Mouse (Mus musculus) heart, embryonic 12.5 days (tissue): ENCODE measurements around the gene Kdm1b. TPM values are rescaled to one million over a fixed set of nuclear protein-coding genes. Genes with fewer than 3 reads are reported as not detected.

Experiments used
- ATAC-seq: fragments of 200-750 bp; cut with Nextera tagmentation; 2 replicates; pipeline ENCODE4 v1.8.0; 2017; ENCODE audit warnings: moderate TSS enrichment, moderate library complexity; ENCODE audit not compliant: insufficient number of reproducible peaks, low FRiP score
- H3K27ac ChIP-seq: fragments of 300-500 bp; sonication (generic); 2 replicates; pipeline ENCODE4 v1.5.1; 2016; ENCODE audit warnings: mild to moderate bottlenecking, moderate library complexity; ENCODE audit not compliant: poor library complexity, severe bottlenecking
- H3K27me3 ChIP-seq: fragments of 300-500 bp; sonication (generic); replicated peaks from 2 replicates; pipeline ENCODE4 v1.6.1; 2016; ENCODE audit warnings: mild to moderate bottlenecking, moderate library complexity
- H3K36me3 ChIP-seq: fragments of 300-500 bp; sonication (generic); 2 replicates; pipeline ENCODE4 v1.6.1; 2016; ENCODE audit warnings: mild to moderate bottlenecking, moderate library complexity
- H3K4me1 ChIP-seq: fragments of 300-500 bp; sonication (generic); replicated peaks from 2 replicates; pipeline ENCODE4 v1.6.1; 2016; ENCODE audit warnings: mild to moderate bottlenecking
- H3K4me2 ChIP-seq: fragments of 300-500 bp; sonication (generic); 2 replicates; pipeline ENCODE4 v1.6.1; 2016; ENCODE audit warnings: mild to moderate bottlenecking, moderate library complexity
- H3K4me3 ChIP-seq: fragments of 300-500 bp; sonication (generic); 2 replicates; pipeline ENCODE4 v1.5.1; 2016; ENCODE audit warnings: mild to moderate bottlenecking
- H3K9ac ChIP-seq: fragments of 300-500 bp; sonication (generic); 2 replicates; pipeline ENCODE4 v1.6.1; 2016; ENCODE audit warnings: mild to moderate bottlenecking, moderate library complexity
- H3K9me3 ChIP-seq: fragments of 300-500 bp; sonication (generic); replicated peaks from 2 replicates; pipeline ENCODE4 v1.6.1; 2016; ENCODE audit warnings: mild to moderate bottlenecking, moderate library complexity
- WGBS: fragments of 180-500 bp; shearing (Covaris S2); methylation state at CpG from one replicate; pipeline ENCODE4 v1.1.7; 2016; 5-methylcytosine and 5-hydroxymethylcytosine counted together
- polyA plus RNA-seq: library from polyadenylated mRNA; unstranded; fragments of >200 nt; fragmentation: Nextera tagmentation; extraction: Ambion mirVana; gene quantifications from 2 replicates; pipeline ENCODE4 v1.2.1, GENCODE M21; 2016

Kdm1b gene
- polyA plus RNA-seq, 1 experiment from 2014 or later = 9.0 TPM

- Histone ChIP-seq H3K9me3 (0 out of 2 replicates have a peak, but pooled peaks cover 2% of the 10 kb centered on the region), H3K36me3 (no peaks in the 10 kb centered on the region), H3K4me1 (peaks cover 16% of the 10 kb centered on the region), H3K4me3 (no peak overlapping the region), H3K9ac (no peak overlapping the region), H3K27ac (no peak overlapping the region), H3K4me2 (no peak overlapping the region), H3K27me3 (no peaks in the 10 kb centered on the region)
- 78% methylated on average over 8 of the region's 8 CpGs for WGBS
- no peak for ATAC-seq
Measured at GRCm38 (mm10) chr13:47133058-47133457, 89.8 kb downstream of the Kdm1b start.

GRCm38 (mm10) chr13:47134836-47135235 lies 91.5 kb downstream of the Kdm1b start:
- WGBS = 88% methylated on average over 7 of the region's 7 CpGs
- Histone ChIP-seq H3K9ac (no peak overlapping the region), H3K27ac (no peak overlapping the region), H3K9me3 (peaks cover 8% of the 10 kb centered on the region), H3K4me3 (no peak overlapping the region), H3K4me1 (0 out of 2 replicates have a peak, but pooled peaks cover 6% of the 10 kb centered on the region), H3K36me3 (peaks cover 11% of the 10 kb centered on the region), H3K27me3 (no peaks in the 10 kb centered on the region), H3K4me2 (no peak overlapping the region)
- ATAC-seq = no peak

Other genes with a start within 250 kb of the Kdm1b start
- gene Kif13a, start 113.6 kb upstream of the Kdm1b start, polyA plus RNA-seq = 51.4 and 56.0 TPM in 2 replicates
- gene Nhlrc1, start 28.6 kb upstream of the Kdm1b start, polyA plus RNA-seq = 4.0 and 4.2 TPM in 2 replicates
- gene Tpmt, start 1.2 kb downstream of the Kdm1b start, polyA plus RNA-seq = 13.4 and 13.5 TPM in 2 replicates
- 171 and 173 TPM in 2 replicates for gene Dek, start 62.7 kb downstream of the Kdm1b start, polyA plus RNA-seq
- gene Rnf144b, start 79.2 kb downstream of the Kdm1b start, polyA plus RNA-seq = 1.6 and 1.9 TPM in 2 replicates